Mouse (Mus musculus) limb, embryonic 10.5 days (tissue): ENCODE measurements around the gene Nrxn3. TPM values are rescaled to one million over a fixed set of nuclear protein-coding genes. Genes with fewer than 3 reads are reported as not detected.

Source experiments
- DNase-seq: peaks from one replicate; pipeline ENCODE4 v3.0.0-alpha.2; 2017; ENCODE audit warnings: low spot score
- H3K27ac ChIP-seq: fragments of 300-500 bp; sonication (generic); 2 replicates; pipeline ENCODE4 v1.5.1; 2016; ENCODE audit warnings: mild to moderate bottlenecking
- H3K27me3 ChIP-seq: fragments of 300-500 bp; sonication (generic); 2 replicates; pipeline ENCODE4 v1.6.1; 2016; ENCODE audit warnings: low read depth, mild to moderate bottlenecking; ENCODE audit not compliant: poor library complexity, severe bottlenecking
- H3K36me3 ChIP-seq: fragments of 300-500 bp; sonication (generic); 2 replicates; pipeline ENCODE4 v1.6.1; 2016; ENCODE audit warnings: mild to moderate bottlenecking, moderate library complexity
- H3K4me1 ChIP-seq: fragments of 300-500 bp; sonication (generic); 2 replicates; pipeline ENCODE4 v1.6.1; 2016
- H3K4me3 ChIP-seq: fragments of 300-500 bp; sonication (generic); 2 replicates; pipeline ENCODE4 v1.5.1; 2016; ENCODE audit warnings: mild to moderate bottlenecking, moderate library complexity
- H3K9me3 ChIP-seq: fragments of 300-500 bp; sonication (generic); replicated peaks from 2 replicates; pipeline ENCODE4 v1.6.1; 2016; ENCODE audit warnings: mild to moderate bottlenecking
- WGBS: fragments of 180-500 bp; shearing (Covaris S2); methylation state at CpG from one replicate; pipeline ENCODE4 v1.1.7; 2016; 5-methylcytosine and 5-hydroxymethylcytosine counted together
- polyA plus RNA-seq: library from polyadenylated mRNA; unstranded; fragments of >200 nt; fragmentation: Nextera tagmentation; extraction: Ambion mirVana; gene quantifications from 2 replicates; pipeline ENCODE4 v1.2.1, GENCODE M21; 2016

Nrxn3 gene
- polyA plus RNA-seq, 1 experiment from 2014 or later: 0.48 TPM

DNA sequence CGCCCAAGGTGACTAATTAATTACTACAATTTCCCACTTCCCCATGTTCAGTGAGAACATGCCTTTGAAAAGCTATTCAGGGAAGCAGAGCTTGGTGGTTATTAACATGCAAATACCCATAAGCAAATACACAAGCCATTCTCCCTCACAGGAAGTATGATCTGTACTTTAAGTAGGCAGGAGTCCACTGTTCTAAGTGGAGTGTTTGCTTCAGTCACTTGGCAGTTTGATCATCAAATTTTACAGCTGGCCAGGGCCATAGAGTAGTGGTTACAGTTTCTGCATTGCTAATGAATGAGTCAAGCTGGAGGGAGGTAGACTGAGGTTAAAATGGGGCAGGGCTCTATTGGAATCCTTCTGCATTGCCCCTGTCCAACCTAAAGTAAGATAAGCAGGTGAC lies 1120.2 kb downstream of the Nrxn3 start:
- Histone ChIP-seq H3K4me1 (peaks cover 8% of the 10 kb centered on the region), H3K4me3 (no peak overlapping the region), H3K36me3 (no peaks in the 10 kb centered on the region), H3K27ac (no peak overlapping the region), H3K27me3 (no peaks in the 10 kb centered on the region), H3K9me3 (no peaks in the 10 kb centered on the region)
- WGBS: 98% methylated on average over 1 of the region's 1 CpGs
- DNase-seq: no peak

DNA sequence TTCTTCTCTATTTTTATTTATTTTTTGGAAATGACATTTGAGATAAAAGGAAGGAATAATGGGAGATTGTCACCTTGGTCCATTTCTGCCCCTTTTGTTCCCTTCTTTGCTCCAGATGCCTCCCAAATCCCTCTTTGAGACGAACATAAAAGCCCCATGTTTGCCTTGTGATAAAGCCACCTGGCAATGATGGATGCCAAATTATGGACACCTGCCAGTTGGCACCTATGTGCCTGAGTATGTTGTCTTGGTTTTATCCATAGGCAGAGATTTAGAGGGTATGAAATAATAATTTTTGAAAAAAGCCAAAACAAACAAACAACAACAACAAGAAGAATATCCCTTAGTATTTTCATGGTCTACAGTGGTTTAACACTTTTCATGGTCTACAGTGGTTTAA lies 1125.4 kb downstream of the Nrxn3 start:
- Histone ChIP-seq H3K9me3 (no peaks in the 10 kb centered on the region), H3K36me3 (no peaks in the 10 kb centered on the region), H3K4me3 (no peak overlapping the region), H3K27ac (no peak overlapping the region), H3K4me1 (no peaks in the 10 kb centered on the region), H3K27me3 (no peaks in the 10 kb centered on the region)
- no peak for DNase-seq
- 79% methylated on average over 1 of the region's 1 CpGs for WGBS

DNA sequence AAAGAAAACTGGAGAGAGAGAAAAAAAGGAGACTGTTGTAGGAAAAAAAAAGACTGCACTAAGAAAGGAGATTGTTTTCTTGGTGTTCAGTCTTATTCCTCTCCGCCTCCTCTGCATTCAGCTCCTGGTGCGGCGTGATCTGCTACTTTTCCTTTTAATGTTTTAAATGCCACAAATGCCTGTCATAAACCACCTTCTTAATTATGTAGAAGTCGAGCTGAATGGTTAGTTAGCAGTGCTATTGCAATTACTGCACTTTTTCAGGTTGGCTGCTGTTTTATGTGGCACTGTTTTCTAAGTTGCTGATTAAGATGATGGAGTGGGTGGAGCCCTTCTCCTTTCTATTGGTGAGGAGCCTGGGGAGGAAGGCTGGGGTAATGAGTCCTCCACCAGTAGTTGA lies 1131.7 kb downstream of the Nrxn3 start:
- Histone ChIP-seq H3K27me3 (no peaks in the 10 kb centered on the region), H3K36me3 (no peaks in the 10 kb centered on the region), H3K27ac (no peak overlapping the region), H3K4me3 (no peak overlapping the region), H3K4me1 (peaks cover 16% of the 10 kb centered on the region), H3K9me3 (no peaks in the 10 kb centered on the region)
- no peak for DNase-seq
- 41% methylated on average over 4 of the region's 4 CpGs for WGBS

DNA sequence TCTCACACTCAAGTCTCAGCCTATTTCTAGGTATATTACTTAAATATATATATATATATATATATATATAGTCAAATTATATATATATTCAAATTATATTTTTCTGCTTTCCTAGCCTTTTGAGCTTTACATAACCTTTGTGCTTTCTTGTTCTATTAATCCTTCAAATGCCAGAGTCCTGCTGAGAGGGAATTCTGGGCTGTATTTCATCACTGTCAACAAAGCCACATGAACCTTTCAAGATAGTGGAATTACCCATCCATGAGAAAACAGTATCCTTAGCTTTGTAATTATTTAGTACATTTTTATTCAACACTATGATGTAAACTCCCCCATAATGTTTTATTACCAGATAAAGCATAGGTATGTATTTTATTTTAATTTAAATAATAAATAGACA lies 1144.4 kb downstream of the Nrxn3 start:
- no peaks in the 10 kb centered on the region for H3K4me1 ChIP-seq
- H3K27me3 ChIP-seq: no peaks in the 10 kb centered on the region
- no peak for DNase-seq
- no peak overlapping the region for H3K27ac ChIP-seq
- H3K36me3 ChIP-seq: no peaks in the 10 kb centered on the region
- no peak overlapping the region for H3K4me3 ChIP-seq
- no peaks in the 10 kb centered on the region for H3K9me3 ChIP-seq

DNA sequence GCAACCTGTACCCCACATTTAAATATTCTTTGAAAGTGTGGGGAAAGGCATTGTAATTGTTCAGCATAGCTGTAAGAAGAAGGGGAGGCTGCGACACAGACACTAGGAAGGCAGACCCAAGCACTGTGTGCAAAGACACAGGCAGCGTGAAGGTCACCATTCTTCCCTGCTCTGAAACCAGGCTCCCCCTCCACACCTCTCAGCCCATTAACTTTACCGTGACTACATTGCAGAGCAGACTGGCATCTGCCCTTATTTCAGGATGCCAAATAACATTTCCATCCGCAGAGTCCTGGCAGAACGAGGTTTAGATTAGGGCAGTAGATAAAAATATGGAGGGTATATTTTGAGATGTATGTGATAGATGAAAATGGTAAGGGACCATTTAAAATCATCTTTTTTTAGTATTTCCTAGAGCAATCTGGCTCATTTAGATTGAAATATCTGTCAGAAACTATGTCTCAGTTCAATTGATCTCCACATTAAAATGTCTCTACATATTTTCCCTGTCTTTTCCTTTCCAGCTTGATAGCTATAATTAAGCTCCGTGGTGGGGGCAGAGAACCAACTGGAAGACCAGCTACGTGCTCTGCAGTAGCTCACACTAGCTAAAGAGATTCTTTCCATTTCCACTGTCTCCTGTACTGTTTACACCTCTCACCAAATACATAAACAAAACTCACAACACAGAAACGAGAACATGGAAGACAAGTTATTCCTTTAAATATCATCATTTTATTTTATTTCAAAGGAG lies 1160.1 kb downstream of the Nrxn3 start:
- no peaks in the 10 kb centered on the region for H3K27me3 ChIP-seq
- WGBS: 82% methylated on average over 8 of the region's 8 CpGs

DNA sequence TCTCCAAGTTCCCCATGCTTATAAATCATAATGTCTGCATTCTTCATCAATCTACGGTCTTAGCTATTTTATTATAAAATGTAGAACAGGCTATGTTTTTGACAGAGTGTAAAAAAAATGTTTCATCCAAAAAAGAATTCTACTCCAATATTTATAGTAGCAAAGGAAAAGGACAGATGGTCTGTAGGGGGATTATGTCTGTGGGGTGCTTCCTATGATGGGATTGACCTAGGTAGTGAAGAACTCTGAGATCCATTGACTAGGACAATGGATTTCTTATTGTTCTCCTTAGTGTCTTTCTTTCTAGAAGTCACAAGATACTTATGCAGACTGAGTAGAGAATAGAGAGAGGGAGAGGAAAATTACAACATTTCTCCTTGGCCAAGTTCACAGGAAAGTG lies 1161.9 kb downstream of the Nrxn3 start:
- 90% methylated on average over 1 of the region's 1 CpGs for WGBS
- Histone ChIP-seq H3K4me3 (no peak overlapping the region), H3K27me3 (no peaks in the 10 kb centered on the region), H3K4me1 (no peaks in the 10 kb centered on the region), H3K27ac (no peak overlapping the region), H3K36me3 (no peaks in the 10 kb centered on the region), H3K9me3 (no peaks in the 10 kb centered on the region)
- no peak for DNase-seq

More for the DNA sequence above, 1160.1 kb downstream of the Nrxn3 start:
- Histone ChIP-seq H3K27ac (no peak overlapping the region), H3K4me1 (no peaks in the 10 kb centered on the region), H3K9me3 (no peaks in the 10 kb centered on the region), H3K4me3 (no peak overlapping the region), H3K36me3 (no peaks in the 10 kb centered on the region)
- no peak for DNase-seq

DNA sequence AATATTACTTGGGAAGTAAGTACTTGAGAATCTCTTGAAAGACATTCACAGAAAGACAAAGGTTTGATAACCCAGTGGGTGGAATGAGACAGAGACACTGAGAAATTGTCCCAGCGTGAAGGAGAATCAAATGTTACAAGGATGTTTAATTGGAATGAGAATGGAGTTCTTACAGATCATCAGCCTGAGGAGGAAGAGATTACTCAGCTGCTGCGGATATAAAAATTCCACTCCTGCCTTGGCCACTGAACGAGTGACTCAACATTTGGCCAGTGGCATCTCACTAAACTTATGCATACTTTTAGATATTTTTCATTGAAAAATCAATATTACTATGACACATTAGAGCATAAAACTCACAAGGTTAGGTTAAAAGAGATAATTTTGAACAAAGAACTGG lies 1166.0 kb downstream of the Nrxn3 start:
- DNase-seq: no peak
- H3K27ac ChIP-seq: no peak overlapping the region
- H3K27me3 ChIP-seq: no peaks in the 10 kb centered on the region
- H3K9me3 ChIP-seq: no peaks in the 10 kb centered on the region
- 82% methylated on average over 3 of the region's 3 CpGs for WGBS
- no peak overlapping the region for H3K4me3 ChIP-seq
- H3K4me1 ChIP-seq: no peaks in the 10 kb centered on the region
- no peaks in the 10 kb centered on the region for H3K36me3 ChIP-seq

DNA sequence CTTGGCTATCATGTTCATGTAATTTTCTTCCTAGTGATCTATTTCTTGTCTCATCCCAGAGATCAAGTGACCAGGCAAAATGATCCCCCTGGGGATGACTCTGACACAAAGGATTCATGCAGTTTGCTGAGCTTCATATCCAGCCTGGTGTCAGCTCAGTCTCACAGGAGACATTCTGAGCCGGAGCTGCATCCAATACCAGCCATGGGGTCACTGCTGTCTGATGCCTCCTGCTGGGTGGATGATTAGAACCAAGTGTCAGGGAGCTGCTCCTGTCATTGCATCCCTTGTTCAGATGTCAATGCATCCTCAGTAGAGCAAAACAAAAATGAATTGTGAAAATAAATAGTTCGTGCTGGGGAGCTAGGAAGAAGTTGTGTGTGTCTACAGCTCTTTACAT lies 1174.2 kb downstream of the Nrxn3 start:
- H3K27me3 ChIP-seq: no peaks in the 10 kb centered on the region
- no peak for DNase-seq
- H3K4me3 ChIP-seq: no peak overlapping the region
- WGBS: 81% methylated on average over 2 of the region's 2 CpGs
- no peaks in the 10 kb centered on the region for H3K9me3 ChIP-seq
- H3K4me1 ChIP-seq: no peaks in the 10 kb centered on the region
- no peak overlapping the region for H3K27ac ChIP-seq
- H3K36me3 ChIP-seq: no peaks in the 10 kb centered on the region

DNA sequence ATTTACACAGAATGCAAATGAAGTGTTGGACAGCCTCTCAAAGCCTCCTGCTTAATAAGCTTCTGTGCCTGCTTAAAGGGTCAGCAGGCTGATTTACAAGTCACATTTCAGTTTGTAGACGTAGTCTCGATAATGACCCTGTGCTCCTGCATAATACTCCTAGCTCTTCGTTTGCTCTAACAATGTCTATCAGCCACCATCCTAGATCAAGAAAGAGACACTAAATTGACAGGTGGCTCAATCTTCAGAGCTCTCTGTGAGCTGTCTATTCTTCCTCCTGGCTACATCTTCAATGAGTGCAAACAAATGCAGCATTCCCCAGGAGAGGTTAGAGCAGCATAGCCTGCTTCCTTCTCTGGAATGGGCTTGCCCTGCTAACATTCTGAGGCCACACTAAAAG lies 1186.9 kb downstream of the Nrxn3 start:
- H3K4me3 ChIP-seq: no peak overlapping the region
- no peak for DNase-seq
- H3K27ac ChIP-seq: no peak overlapping the region
- WGBS: 79% methylated on average over 3 of the region's 3 CpGs
- H3K36me3 ChIP-seq: no peaks in the 10 kb centered on the region
- no peaks in the 10 kb centered on the region for H3K9me3 ChIP-seq
- no peaks in the 10 kb centered on the region for H3K4me1 ChIP-seq
- H3K27me3 ChIP-seq: no peaks in the 10 kb centered on the region

DNA sequence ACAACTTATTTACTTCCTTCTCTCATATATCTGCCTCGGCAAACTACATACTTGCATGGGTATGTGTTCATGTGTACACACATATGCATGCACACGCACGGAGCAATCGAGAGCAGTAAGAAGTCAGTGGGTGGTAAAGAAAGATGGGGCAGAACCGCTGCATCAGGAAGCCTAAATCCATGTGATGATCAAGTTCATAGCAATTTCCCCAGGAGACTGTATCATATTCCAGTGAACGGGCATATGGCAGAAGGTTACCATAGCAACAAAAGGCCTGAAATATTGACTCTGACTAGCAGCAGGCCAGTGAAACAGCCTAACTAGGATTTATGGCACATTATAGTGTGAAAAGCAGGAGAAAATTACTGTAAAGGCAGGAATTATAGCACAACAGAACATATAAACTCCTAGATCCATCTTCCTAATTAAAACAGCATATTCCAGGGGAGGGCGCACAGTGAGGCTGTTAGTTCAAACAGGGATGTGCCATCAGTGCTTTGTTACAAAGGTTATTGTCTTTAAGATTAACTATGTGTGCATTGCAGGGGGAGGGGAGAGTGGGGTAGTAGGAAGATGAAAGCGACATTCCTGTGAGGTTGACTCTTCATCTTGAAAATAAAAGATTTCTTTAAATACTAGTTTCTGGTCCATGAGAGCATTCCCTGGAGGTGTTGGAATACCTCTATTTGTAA lies 1195.6 kb downstream of the Nrxn3 start:
- Histone ChIP-seq H3K4me1 (no peaks in the 10 kb centered on the region), H3K36me3 (no peaks in the 10 kb centered on the region), H3K9me3 (no peaks in the 10 kb centered on the region), H3K4me3 (no peak overlapping the region), H3K27ac (no peak overlapping the region), H3K27me3 (no peaks in the 10 kb centered on the region)
- DNase-seq: no peak
- 84% methylated on average over 8 of the region's 8 CpGs for WGBS

DNA sequence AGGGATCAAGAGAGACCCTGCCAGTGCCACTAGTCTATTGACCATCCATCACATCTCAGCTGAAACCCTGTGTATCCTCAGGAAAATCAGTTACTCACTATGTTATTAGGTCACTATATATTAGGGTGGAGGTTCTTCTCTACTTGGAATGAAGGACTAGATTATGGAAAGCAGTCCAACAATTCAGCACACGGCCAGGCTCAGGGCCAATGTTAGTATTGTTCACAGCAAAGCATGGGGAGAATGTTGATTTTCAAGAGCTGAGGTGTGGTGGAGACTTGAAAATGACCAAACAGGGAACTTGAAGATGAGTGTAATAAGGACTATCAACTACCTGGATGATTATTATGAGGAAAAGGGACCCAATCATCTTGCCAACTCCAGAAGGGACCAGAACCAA lies 1209.7 kb downstream of the Nrxn3 start:
- no peaks in the 10 kb centered on the region for H3K9me3 ChIP-seq
- H3K4me1 ChIP-seq: no peaks in the 10 kb centered on the region
- DNase-seq: no peak
- WGBS: 93% methylated on average over 1 of the region's 1 CpGs
- H3K36me3 ChIP-seq: no peaks in the 10 kb centered on the region
- no peak overlapping the region for H3K4me3 ChIP-seq
- no peak overlapping the region for H3K27ac ChIP-seq
- no peaks in the 10 kb centered on the region for H3K27me3 ChIP-seq

DNA sequence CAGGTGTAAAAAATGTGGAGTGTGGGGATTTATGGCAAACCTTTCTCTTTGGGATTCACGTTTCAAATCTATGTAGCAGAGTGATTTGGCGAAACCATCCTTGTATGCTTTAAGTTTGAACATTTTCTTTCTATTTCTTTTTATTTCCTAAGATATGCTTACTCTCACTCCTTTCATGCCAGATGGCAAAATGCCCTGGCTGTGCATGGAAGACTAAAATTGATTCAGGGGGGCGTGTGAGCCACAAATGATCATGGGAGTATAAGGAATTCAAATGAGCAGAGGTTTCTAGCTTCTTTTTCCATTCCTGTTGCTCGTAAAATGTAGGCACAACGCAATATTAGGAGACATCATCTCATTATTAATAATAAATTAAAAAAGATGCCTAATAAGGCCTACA lies 1211.0 kb downstream of the Nrxn3 start:
- H3K27ac ChIP-seq: no peak overlapping the region
- no peak overlapping the region for H3K4me3 ChIP-seq
- H3K36me3 ChIP-seq: no peaks in the 10 kb centered on the region
- no peak for DNase-seq
- WGBS: 92% methylated on average over 5 of the region's 5 CpGs
- H3K9me3 ChIP-seq: no peaks in the 10 kb centered on the region
- H3K4me1 ChIP-seq: no peaks in the 10 kb centered on the region
- H3K27me3 ChIP-seq: no peaks in the 10 kb centered on the region

DNA sequence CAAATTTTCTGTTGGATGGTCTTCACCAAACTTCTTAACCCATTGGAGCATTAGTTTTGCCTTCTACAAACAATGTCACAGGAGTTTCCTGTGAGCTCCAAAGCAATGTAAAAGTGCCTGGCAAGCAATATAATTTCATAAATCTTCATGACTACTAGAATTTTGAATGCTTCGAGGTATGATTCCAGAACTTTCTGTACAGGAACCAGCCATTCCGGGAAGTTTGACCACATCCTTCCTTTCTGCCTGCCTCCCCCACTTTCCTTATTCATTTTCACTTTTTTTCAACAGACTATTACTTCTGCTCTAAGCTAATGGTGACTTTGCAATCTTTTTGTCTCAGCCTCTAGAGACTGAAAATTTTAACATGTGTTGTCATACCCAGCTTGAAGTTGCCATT lies 1218.1 kb downstream of the Nrxn3 start:
- 94% methylated on average over 2 of the region's 2 CpGs for WGBS
- Histone ChIP-seq H3K36me3 (no peaks in the 10 kb centered on the region), H3K4me1 (no peaks in the 10 kb centered on the region), H3K27me3 (no peaks in the 10 kb centered on the region), H3K4me3 (no peak overlapping the region), H3K9me3 (no peaks in the 10 kb centered on the region), H3K27ac (no peak overlapping the region)
- DNase-seq: no peak
